Mouse (Mus musculus) embryonic facial prominence, embryonic 11.5 days (tissue): ENCODE measurements around the gene Gdap1l1. TPM values are rescaled to one million over a fixed set of nuclear protein-coding genes. Genes with fewer than 3 reads are reported as not detected.
"Not testable (repeated sequence)": the region's sequence is repeated elsewhere in the genome, so short reads cannot be mapped to it uniquely, and the experiment has no call there.

Experiments
- ATAC-seq: fragments of 200-750 bp; cut with Nextera tagmentation; replicated peaks from 2 replicates; pipeline ENCODE4 v1.8.0; 2017; ENCODE audit warnings: low read depth; ENCODE audit not compliant: insufficient number of reproducible peaks, low FRiP score, low TSS enrichment
- DNase-seq: peaks from one replicate; pipeline ENCODE4 v3.0.0-alpha.2; 2015; ENCODE audit warnings: low spot score
- H3K27ac ChIP-seq: fragments of 300-500 bp; sonication (generic); replicated peaks from 2 replicates; pipeline ENCODE4 v1.5.1; 2014; ENCODE audit warnings: mild to moderate bottlenecking, low read depth, low read length, control low read depth
- H3K27me3 ChIP-seq: fragments of 300-500 bp; sonication (generic); 2 replicates; pipeline ENCODE4 v1.6.1; 2014; ENCODE audit warnings: mild to moderate bottlenecking, low read length, moderate library complexity, mixed read lengths; ENCODE audit not compliant: control insufficient read depth, insufficient read depth
- H3K36me3 ChIP-seq: fragments of 300-500 bp; sonication (generic); replicated peaks from 2 replicates; pipeline ENCODE4 v1.6.1; 2014; ENCODE audit warnings: low read depth, mild to moderate bottlenecking, low read length, moderate library complexity, mixed read lengths; ENCODE audit not compliant: control insufficient read depth, insufficient read depth
- H3K4me1 ChIP-seq: fragments of 300-500 bp; sonication (generic); 2 replicates; pipeline ENCODE4 v1.6.1; 2014; ENCODE audit warnings: low read length, mixed read lengths; ENCODE audit not compliant: control insufficient read depth, insufficient read depth
- H3K4me2 ChIP-seq: fragments of 300-500 bp; sonication (generic); 2 replicates; pipeline ENCODE4 v1.6.1; 2014; ENCODE audit warnings: low read depth, mild to moderate bottlenecking, control low read depth, low read length, moderate library complexity
- H3K4me3 ChIP-seq: fragments of 300-500 bp; sonication (generic); 2 replicates; pipeline ENCODE4 v1.5.1; 2014; ENCODE audit warnings: low read depth, low read length, control low read depth
- H3K9ac ChIP-seq: fragments of 300-500 bp; sonication (generic); replicated peaks from 2 replicates; pipeline ENCODE4 v1.6.1; 2014; ENCODE audit warnings: mild to moderate bottlenecking, control low read depth, low read length
- H3K9me3 ChIP-seq: fragments of 300-500 bp; sonication (generic); replicated peaks from 2 replicates; pipeline ENCODE4 v1.6.1; 2016; ENCODE audit warnings: mild to moderate bottlenecking, low read length, inconsistent platforms, mixed read lengths; ENCODE audit not compliant: control insufficient read depth
- WGBS: fragments of 180-500 bp; shearing (Covaris S2); extraction: QIAGEN DNeasy Blood & Tissue Kit; methylation state at CpG from one replicate; pipeline ENCODE4 v1.1.7; 2014; 5-methylcytosine and 5-hydroxymethylcytosine counted together
- polyA plus RNA-seq: library from polyadenylated mRNA; unstranded; fragments of >200 nt; fragmentation: Nextera tagmentation; extraction: Ambion mirVana; gene quantifications from 2 replicates; pipeline ENCODE4 v1.2.1, GENCODE M21; 2014

Gdap1l1 gene
- polyA plus RNA-seq, 1 experiment from 2014 or later, result 10.9 TPM

- no peak overlapping the region for H3K4me3 ChIP-seq
- H3K4me2 ChIP-seq, result no peak overlapping the region
- ATAC-seq (no peak), DNase-seq (no peak)
- no peaks in the 10 kb centered on the region for H3K27me3 ChIP-seq
- no peaks in the 10 kb centered on the region for H3K9me3 ChIP-seq
- WGBS, result 77% methylated on average over 8 of the region's 8 CpGs
- peaks cover 2% of the 10 kb centered on the region; the same call in 1 of the 2 replicates for H3K4me1 ChIP-seq
- H3K9ac ChIP-seq, result no peak overlapping the region
- H3K36me3 ChIP-seq, result no peaks in the 10 kb centered on the region
- H3K27ac ChIP-seq, result no peak overlapping the region
Observed at GRCm38 (mm10) chr2:163399222-163399621, 39.1 kb upstream of the Gdap1l1 start.

DNA sequence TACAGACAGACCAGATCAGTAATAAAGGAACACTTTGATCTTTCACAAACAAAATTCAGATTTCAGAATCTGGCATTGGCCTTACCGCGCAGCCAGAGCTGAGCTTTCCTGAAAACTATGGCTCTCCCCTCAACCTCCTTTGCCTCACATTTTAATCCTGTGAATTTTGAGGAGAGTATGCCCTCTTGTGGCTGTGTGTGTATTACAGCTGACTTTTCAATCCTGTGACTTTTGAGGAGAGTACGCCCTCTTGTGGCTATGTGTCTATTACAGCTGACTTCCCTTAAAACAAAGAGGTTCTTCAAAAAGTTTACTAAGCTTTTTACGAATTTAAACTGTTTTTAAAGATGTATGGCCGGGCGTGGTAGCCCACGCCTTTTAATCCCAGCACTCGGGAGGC, 37.1 kb upstream of the Gdap1l1 start:
- H3K27me3 ChIP-seq, result no peaks in the 10 kb centered on the region
- WGBS, result 13% methylated on average over 8 of the region's 8 CpGs
- ATAC-seq (no peak), DNase-seq (peak; percentile 94)
- H3K4me3 ChIP-seq, result no peak overlapping the region
- H3K4me1 ChIP-seq, result peaks cover 2% of the 10 kb centered on the region; the same call in 1 of the 2 replicates
- no peak overlapping the region for H3K4me2 ChIP-seq
- H3K27ac ChIP-seq, result no peak overlapping the region
- no peaks in the 10 kb centered on the region for H3K36me3 ChIP-seq
- no peak overlapping the region for H3K9ac ChIP-seq
- H3K9me3 ChIP-seq, result no peaks in the 10 kb centered on the region

GRCm38 (mm10) chr2:163404037-163404815, 34.0 kb upstream of the Gdap1l1 start:
- no peak for DNase-seq
- H3K9me3 ChIP-seq, result no peaks in the 10 kb centered on the region
- H3K27ac ChIP-seq, result no peak overlapping the region
- H3K9ac ChIP-seq, result no peak overlapping the region
- no peaks in the 10 kb centered on the region; the same call in 1 of the 2 replicates for H3K36me3 ChIP-seq
- 87% methylated on average over 8 of the region's 8 CpGs for WGBS
- no peak for ATAC-seq
- no peak overlapping the region for H3K4me2 ChIP-seq
- no peak overlapping the region for H3K4me3 ChIP-seq
- no peaks in the 10 kb centered on the region for H3K4me1 ChIP-seq
- no peaks in the 10 kb centered on the region for H3K27me3 ChIP-seq

DNA sequence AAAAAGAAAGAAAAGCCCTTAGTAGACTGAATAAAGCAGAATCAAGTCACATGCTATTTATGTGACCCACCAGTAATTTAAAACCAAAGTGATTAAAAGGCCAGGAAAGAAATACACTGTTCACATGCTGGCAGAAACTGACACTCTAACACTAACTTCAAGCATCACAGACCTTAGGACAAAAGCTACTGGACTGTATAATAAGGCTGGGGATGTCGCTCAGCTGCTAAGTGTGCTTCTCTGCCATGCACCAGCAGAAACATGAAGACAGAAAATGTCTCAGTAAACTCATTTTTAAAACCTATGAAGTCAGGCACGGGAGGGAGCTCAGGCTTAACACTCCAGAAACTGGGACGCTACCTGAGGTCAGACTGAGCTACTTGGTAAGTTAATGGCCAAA, 28.1 kb upstream of the Gdap1l1 start:
- 91% methylated on average over 3 of the region's 3 CpGs for WGBS
- no peaks in the 10 kb centered on the region for H3K27me3 ChIP-seq

GRCm38 (mm10) chr2:163411344-163411743, 26.9 kb upstream of the Gdap1l1 start:
- H3K36me3 ChIP-seq, ATAC-seq, H3K27ac ChIP-seq, H3K4me3 ChIP-seq, H3K27me3 ChIP-seq, H3K4me2 ChIP-seq, DNase-seq, H3K9ac ChIP-seq, H3K9me3 ChIP-seq, H3K4me1 ChIP-seq: not testable (repeated sequence)
- WGBS, result 99% methylated on average over 3 of the region's 3 CpGs

More for the DNA sequence above, 28.1 kb upstream of the Gdap1l1 start:
- H3K9ac ChIP-seq, result no peak overlapping the region
- no peak overlapping the region for H3K4me2 ChIP-seq
- no peaks in the 10 kb centered on the region for H3K4me1 ChIP-seq
- no peak overlapping the region for H3K27ac ChIP-seq
- ATAC-seq, result no peak
- no peak overlapping the region for H3K4me3 ChIP-seq
- no peak for DNase-seq
- H3K36me3 ChIP-seq, result no peaks in the 10 kb centered on the region; the same call in none of the 2 replicates
- no peaks in the 10 kb centered on the region for H3K9me3 ChIP-seq

- Histone ChIP-seq H3K36me3 (no peaks in the 10 kb centered on the region; the same call in none of the 2 replicates), H3K27me3 (no peaks in the 10 kb centered on the region), H3K4me2 (no peak overlapping the region), H3K4me1 (no peaks in the 10 kb centered on the region), H3K9ac (no peak overlapping the region), H3K27ac (no peak overlapping the region), H3K4me3 (no peak overlapping the region), H3K9me3 (no peaks in the 10 kb centered on the region)
- DNase-seq (no peak), ATAC-seq (no peak)
- WGBS, result 92% methylated on average over 4 of the region's 4 CpGs
Observed at GRCm38 (mm10) chr2:163411840-163412239, 26.4 kb upstream of the Gdap1l1 start.

DNA sequence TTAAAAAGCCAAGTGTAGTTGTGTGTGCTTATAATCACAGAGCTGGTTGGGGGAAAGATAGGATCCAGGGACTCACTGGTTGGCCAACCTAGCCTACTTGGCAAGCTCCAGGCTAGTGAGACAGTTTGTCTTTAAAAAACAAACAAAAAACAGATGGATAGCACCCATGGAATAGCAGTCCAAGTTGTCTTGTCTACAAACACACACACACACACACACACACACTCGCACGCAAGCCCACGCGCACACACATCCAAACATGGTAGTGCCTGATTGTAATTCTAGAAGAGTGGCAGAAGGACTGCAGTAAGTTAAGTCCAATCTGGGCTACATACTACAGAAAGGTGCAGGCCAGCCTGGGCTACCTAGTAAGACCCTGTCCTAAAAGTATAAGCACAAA, 25.9 kb upstream of the Gdap1l1 start:
- WGBS, result 98% methylated on average over 4 of the region's 4 CpGs
- Histone ChIP-seq H3K4me1 (no peaks in the 10 kb centered on the region), H3K36me3 (no peaks in the 10 kb centered on the region; the same call in none of the 2 replicates), H3K27ac (no peak overlapping the region), H3K9ac (no peak overlapping the region), H3K9me3 (no peaks in the 10 kb centered on the region), H3K4me3 (no peak overlapping the region), H3K27me3 (no peaks in the 10 kb centered on the region), H3K4me2 (no peak overlapping the region)
- DNase-seq (no peak), ATAC-seq (no peak)

GRCm38 (mm10) chr2:163412846-163413590, 25.3 kb upstream of the Gdap1l1 start:
- ATAC-seq (no peak), DNase-seq (no peak)
- no peaks in the 10 kb centered on the region for H3K27me3 ChIP-seq
- H3K4me3 ChIP-seq, result no peak overlapping the region
- 90% methylated on average over 9 of the region's 9 CpGs for WGBS
- no peak overlapping the region for H3K27ac ChIP-seq
- no peaks in the 10 kb centered on the region; the same call in none of the 2 replicates for H3K36me3 ChIP-seq
- no peaks in the 10 kb centered on the region for H3K9me3 ChIP-seq
- H3K4me2 ChIP-seq, result no peak overlapping the region
- no peaks in the 10 kb centered on the region; the same call in 1 of the 2 replicates for H3K4me1 ChIP-seq
- H3K9ac ChIP-seq, result no peak overlapping the region
